Mouse (Mus musculus) midbrain, embryonic 13.5 days (tissue): ENCODE data around the gene Arl3. TPM values are rescaled to one million over a fixed set of nuclear protein-coding genes. Genes with fewer than 3 reads are reported as not detected.

ENCODE experiments used
- ATAC-seq: fragments of 200-750 bp; cut with Nextera tagmentation; 2 replicates; pipeline ENCODE4 v1.8.0; 2017; ENCODE audit warnings: mild to moderate bottlenecking, moderate TSS enrichment, moderate library complexity
- H3K27ac ChIP-seq: fragments of 300-500 bp; sonication (generic); 2 replicates; pipeline ENCODE4 v1.5.1; 2015; ENCODE audit warnings: inconsistent platforms, mild to moderate bottlenecking, moderate library complexity
- H3K27me3 ChIP-seq: fragments of 300-500 bp; sonication (generic); 2 replicates; pipeline ENCODE4 v1.6.1; 2015; ENCODE audit warnings: mild to moderate bottlenecking, inconsistent platforms
- H3K36me3 ChIP-seq: fragments of 300-500 bp; sonication (generic); 2 replicates; pipeline ENCODE4 v1.6.1; 2015; ENCODE audit warnings: mild to moderate bottlenecking, inconsistent platforms
- H3K4me1 ChIP-seq: fragments of 300-500 bp; sonication (generic); replicated peaks from 2 replicates; pipeline ENCODE4 v1.6.1; 2015; ENCODE audit warnings: inconsistent platforms
- H3K4me2 ChIP-seq: fragments of 300-500 bp; sonication (generic); replicated peaks from 2 replicates; pipeline ENCODE4 v1.6.1; 2015; ENCODE audit warnings: moderate library complexity, mild to moderate bottlenecking, inconsistent platforms
- H3K4me3 ChIP-seq: fragments of 300-500 bp; sonication (generic); replicated peaks from 2 replicates; pipeline ENCODE4 v1.5.1; 2015; ENCODE audit warnings: mild to moderate bottlenecking, inconsistent platforms
- H3K9ac ChIP-seq: fragments of 300-500 bp; sonication (generic); replicated peaks from 2 replicates; pipeline ENCODE4 v1.6.1; 2015; ENCODE audit warnings: mild to moderate bottlenecking, inconsistent platforms
- H3K9me3 ChIP-seq: fragments of 300-500 bp; sonication (generic); 2 replicates; pipeline ENCODE4 v1.6.1; 2016; ENCODE audit warnings: mild to moderate bottlenecking, inconsistent platforms
- WGBS: fragments of 180-500 bp; shearing (Covaris S2); methylation state at CpG from one replicate; pipeline ENCODE4 v1.1.7; 2015; 5-methylcytosine and 5-hydroxymethylcytosine counted together
- polyA plus RNA-seq: library from polyadenylated mRNA; unstranded; fragments of >200 nt; fragmentation: Nextera tagmentation; extraction: Ambion mirVana; gene quantifications from 2 replicates; pipeline ENCODE4 v1.2.1, GENCODE M21; 2015

Gene Arl3
- polyA plus RNA-seq, 1 experiment from 2014 or later = 238 TPM

DNA sequence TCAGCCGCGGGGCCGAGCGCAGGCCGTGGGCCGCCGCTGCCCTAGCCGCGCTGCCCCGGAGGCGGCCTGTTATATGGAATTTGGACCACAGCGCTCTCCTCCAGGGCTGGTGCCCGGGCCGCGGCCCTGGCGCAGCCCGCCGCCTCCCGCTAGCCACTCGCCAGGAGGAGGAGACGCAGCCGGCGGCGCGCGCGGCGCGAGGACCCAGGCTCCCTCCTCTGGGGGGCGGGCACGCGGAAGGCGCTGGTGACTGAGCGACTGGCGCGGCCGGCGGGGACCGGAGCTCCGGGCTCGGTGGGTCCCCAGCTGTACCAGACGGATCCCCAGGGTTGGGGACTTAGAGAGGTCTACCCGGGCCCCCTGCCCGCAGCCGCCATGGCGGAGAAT, 70.9 kb downstream of the Arl3 start:
- Histone ChIP-seq H3K27ac (peak overlapping the region; percentile 100), H3K9ac (peak overlapping the region; percentile 100), H3K9me3 (no peaks in the 10 kb centered on the region), H3K4me1 (peaks cover 35% of the 10 kb centered on the region), H3K27me3 (no peaks in the 10 kb centered on the region), H3K4me2 (peak overlapping the region; percentile 91), H3K36me3 (peaks cover 21% of the 10 kb centered on the region; the same call in 1 of the 2 replicates), H3K4me3 (peak overlapping the region; percentile 98)
- WGBS = under 1% methylated on average over 46 of the region's 46 CpGs
- peak; percentile 0; the same call in 1 of the 2 replicates for ATAC-seq

DNA sequence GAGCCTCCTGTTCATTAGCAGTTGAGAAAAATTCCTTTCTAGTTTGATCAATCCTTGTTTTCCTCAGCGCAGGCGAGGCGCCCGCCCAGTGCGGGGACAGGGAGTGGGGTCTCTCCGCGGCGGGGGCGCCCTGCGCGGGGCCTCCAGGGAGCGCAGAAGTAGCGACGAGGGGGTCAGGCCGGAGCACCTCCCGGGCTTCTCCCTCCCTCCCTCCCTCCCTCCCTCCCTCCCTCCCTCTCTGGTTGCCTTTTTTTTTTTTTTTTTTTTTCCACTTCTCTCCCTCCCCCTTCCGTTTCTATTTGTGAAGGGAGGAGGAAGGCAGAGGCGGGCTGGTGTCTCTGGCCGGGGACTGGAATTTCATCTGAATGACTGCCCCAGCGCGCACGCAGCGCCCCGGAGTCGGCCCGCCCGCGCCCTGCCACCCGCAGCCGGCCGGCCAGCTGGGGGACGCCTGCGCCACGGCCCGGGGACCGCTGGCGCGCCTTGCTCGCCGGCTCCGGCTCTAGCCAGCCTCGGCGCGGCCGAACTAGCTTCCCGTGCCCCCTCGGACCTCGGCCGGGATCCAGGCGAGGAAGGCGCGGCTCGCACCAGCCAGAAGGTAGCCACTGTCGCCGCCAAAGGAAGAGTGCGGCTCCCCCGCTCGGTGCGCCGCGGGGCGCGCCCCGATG, 71.5 kb downstream of the Arl3 start, which contains the start of gene Trim8:
TSS of gene Trim8 (plus strand) at position 302 of the 668 bp plus-strand sequence.
- Histone ChIP-seq H3K36me3 (peaks cover 16% of the 10 kb centered on the region; the same call in 1 of the 2 replicates), H3K9ac (peak within 1 kb of the TSS; percentile 100), H3K4me1 (peaks cover 30% of the 10 kb centered on the region), H3K4me3 (peak within 1 kb of the TSS; percentile 98), H3K9me3 (no peaks in the 10 kb centered on the region), H3K4me2 (peak within 1 kb of the TSS; percentile 91), H3K27me3 (no peaks in the 10 kb centered on the region), H3K27ac (peak within 1 kb of the TSS; percentile 100)
- WGBS = under 1% methylated on average over 47 of the region's 64 CpGs
- peak; percentile 47 for ATAC-seq

DNA sequence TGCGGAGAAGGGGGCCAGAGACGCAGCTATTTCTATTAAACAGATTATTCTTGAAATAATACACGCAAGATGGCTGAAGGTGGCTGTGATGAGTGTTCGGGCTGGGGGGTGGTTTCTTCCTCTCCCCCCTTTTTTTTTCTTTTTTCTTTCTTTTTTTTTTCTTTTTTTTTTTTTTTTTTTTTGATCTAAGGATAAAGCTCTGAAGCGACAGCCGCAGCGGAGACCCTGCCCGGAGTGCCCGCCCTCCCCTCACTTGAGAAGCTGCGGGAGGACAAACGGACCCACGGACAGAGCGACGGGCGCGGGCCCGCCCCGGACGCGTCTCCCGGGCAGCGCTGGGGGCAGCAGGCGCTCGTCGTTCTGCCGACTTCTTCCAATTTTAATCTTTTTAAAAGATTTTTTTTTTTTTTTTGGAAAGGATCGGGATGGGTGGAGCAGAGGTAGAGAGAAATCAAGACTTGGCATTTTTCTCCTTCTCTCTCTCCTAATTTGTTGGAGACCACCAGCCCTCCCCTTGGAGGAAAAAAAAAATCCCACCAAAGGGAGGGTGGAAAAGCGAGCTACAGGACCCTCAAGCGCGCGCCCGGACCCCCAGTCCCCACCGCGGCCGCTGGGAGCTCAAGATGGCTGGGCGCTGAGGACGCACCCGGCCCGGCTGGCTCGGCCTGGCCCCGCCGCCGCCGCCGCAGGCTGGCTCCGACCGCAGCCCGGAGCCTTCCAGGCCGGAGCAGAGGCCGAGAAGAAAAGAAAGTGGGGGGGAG, 72.2 kb downstream of the Arl3 start:
- ATAC-seq = peak; percentile 57
- Histone ChIP-seq H3K27ac (peak overlapping the region; percentile 100), H3K36me3 (peaks cover 8% of the 10 kb centered on the region; the same call in 1 of the 2 replicates), H3K4me3 (peak overlapping the region; percentile 98), H3K4me1 (peaks cover 22% of the 10 kb centered on the region), H3K27me3 (no peaks in the 10 kb centered on the region), H3K4me2 (peak overlapping the region; percentile 91), H3K9me3 (no peaks in the 10 kb centered on the region), H3K9ac (peak overlapping the region; percentile 100)
- under 1% methylated on average over 47 of the region's 50 CpGs for WGBS

DNA sequence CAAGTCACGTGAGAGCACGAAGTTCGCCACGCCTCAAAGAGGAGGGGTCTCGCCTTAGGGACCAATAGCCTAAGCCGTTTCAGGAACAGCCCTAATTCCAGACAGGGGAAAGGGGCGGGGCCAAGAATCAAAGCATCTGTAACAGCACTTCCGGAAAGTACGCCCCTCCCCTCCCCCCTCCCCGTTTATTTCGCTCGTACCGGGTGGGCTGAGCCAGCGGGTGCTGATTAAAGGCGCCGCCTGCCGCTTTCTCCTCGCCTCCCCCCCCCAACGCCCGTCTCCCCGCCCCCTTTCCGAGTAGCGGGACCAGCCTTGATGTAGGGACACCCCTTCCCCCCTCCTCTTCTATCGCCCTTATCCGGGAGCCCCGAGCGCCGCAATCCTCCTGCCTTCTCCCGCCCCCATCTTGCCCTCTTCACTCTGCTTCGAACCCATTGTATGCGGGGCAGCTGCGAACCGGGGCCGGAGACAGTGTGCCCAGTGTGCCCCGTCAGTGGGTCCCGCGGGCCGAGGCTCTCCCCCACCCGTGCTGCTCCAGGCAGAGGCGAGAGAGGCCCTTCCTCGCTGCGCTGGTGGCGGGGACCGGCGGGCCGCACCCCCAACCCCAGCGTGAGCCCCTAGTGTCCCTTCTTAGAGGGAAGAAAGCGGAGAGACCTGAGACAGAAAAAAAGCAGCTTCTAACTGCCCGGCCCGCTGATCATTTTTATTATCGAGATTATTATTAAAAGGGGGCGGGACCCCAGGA, 73.0 kb downstream of the Arl3 start:
- Histone ChIP-seq H3K36me3 (0 out of 2 replicates have a peak, but pooled peaks cover 2% of the 10 kb centered on the region), H3K4me1 (peaks cover 15% of the 10 kb centered on the region), H3K9ac (peak overlapping the region; percentile 100), H3K4me2 (peak overlapping the region; percentile 91), H3K9me3 (no peaks in the 10 kb centered on the region), H3K27me3 (no peaks in the 10 kb centered on the region), H3K27ac (peak overlapping the region; percentile 100), H3K4me3 (peak overlapping the region; percentile 98)
- peak; percentile 79 for ATAC-seq
- under 1% methylated on average over 51 of the region's 52 CpGs for WGBS

DNA sequence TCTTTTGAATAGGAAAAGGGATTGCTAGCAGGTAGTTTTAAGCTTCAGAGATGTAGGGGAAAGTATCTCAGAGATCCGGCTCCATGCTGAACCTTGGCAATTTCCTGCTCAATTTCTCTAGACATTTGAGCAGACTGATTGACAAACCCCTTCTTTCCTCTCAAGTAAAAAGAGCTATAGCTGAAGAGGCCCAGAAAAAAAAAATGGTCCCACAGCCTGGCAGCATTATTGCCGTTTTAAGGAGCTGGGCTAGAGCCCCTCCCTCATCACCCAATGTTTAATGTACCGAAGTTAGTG, 73.5 kb downstream of the Arl3 start:
- Histone ChIP-seq H3K4me2 (peak overlapping the region; percentile 91), H3K9ac (no peak overlapping the region), H3K9me3 (no peaks in the 10 kb centered on the region), H3K4me1 (peaks cover 10% of the 10 kb centered on the region), H3K27me3 (no peaks in the 10 kb centered on the region), H3K27ac (peak overlapping the region; percentile 84), H3K36me3 (no peaks in the 10 kb centered on the region), H3K4me3 (peak overlapping the region; percentile 98)
- no peak for ATAC-seq
- 2% methylated on average over 3 of the region's 3 CpGs for WGBS

DNA sequence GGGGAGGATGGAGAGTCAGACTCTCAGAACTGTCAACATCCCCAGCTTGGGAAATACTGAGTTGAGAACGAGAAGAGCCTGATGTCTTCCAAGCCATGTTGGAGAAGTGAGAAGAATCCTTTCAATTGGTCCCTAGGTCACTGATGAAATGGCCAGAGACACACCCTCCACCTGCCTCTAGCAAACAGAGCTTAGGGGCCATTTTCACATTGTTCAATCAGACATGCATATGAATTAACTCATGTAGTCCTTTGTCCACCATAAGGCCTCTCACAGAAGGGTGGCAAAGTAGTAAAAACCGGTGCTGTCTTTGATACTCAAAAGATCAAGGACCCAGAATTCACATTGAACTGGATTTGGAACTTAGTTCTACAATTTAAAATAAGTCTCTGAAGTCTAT, 75.8 kb downstream of the Arl3 start:
- Histone ChIP-seq H3K9ac (no peak overlapping the region), H3K27me3 (no peaks in the 10 kb centered on the region), H3K36me3 (no peaks in the 10 kb centered on the region), H3K27ac (no peak overlapping the region), H3K4me1 (peaks cover 6% of the 10 kb centered on the region; the same call in 1 of the 2 replicates), H3K9me3 (no peaks in the 10 kb centered on the region), H3K4me2 (no peak overlapping the region), H3K4me3 (no peak overlapping the region)
- 73% methylated on average over 2 of the region's 2 CpGs for WGBS
- ATAC-seq = no peak

DNA sequence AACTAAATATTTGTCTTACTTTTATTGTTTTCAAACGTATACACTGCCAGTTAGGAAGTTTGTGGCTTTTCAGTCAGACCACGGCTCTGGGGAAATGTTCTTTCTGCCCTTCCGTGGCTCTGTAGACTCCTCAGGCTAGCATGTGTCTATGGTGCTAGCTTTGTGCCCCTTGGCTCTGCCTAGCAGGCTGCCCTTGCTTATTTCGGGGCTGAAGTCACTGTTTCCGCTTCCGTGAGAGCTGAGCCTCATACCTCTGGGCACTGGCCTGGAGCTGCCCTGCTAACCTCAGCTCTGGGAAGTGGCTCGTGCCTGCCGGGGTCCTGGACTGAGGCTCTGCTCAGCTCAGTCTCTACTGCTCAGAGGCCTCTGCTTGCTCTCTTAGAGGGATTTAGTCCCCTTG, 77.9 kb downstream of the Arl3 start:
- no peak overlapping the region for H3K27ac ChIP-seq
- peaks cover 11% of the 10 kb centered on the region for H3K4me1 ChIP-seq
- no peak overlapping the region for H3K4me3 ChIP-seq
- H3K27me3 ChIP-seq = no peaks in the 10 kb centered on the region
- no peaks in the 10 kb centered on the region for H3K9me3 ChIP-seq
- no peaks in the 10 kb centered on the region for H3K36me3 ChIP-seq
- no peak for ATAC-seq
- 85% methylated on average over 8 of the region's 8 CpGs for WGBS
- H3K4me2 ChIP-seq = no peak overlapping the region
- H3K9ac ChIP-seq = no peak overlapping the region

DNA sequence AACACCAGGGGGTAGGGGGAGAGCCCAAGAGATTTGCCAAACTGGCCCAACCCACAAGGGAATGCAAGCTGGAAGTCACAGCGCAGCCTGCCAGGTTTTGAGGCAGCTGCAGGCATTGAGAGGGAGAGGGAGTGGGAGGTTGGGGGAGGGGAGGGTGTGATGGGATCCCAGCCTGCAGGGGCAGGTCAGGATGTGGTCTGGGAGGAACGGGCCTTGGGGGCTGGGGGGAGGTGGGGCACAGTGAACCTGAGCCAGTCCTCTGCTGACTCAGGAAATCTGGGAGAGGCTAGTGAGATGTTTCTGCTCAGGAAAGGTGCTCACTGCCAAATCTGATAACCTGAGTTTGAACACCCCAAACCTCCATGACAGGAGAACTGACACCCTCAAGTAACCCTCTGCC, 82.4 kb downstream of the Arl3 start:
- no peak overlapping the region for H3K4me2 ChIP-seq
- no peak overlapping the region for H3K27ac ChIP-seq
- no peaks in the 10 kb centered on the region for H3K9me3 ChIP-seq
- no peaks in the 10 kb centered on the region for H3K27me3 ChIP-seq
- H3K36me3 ChIP-seq = peaks cover 19% of the 10 kb centered on the region
- H3K4me3 ChIP-seq = no peak overlapping the region
- WGBS = 5% methylated on average over 2 of the region's 2 CpGs
- no peak overlapping the region for H3K9ac ChIP-seq
- no peak for ATAC-seq
- peaks cover 5% of the 10 kb centered on the region for H3K4me1 ChIP-seq

DNA sequence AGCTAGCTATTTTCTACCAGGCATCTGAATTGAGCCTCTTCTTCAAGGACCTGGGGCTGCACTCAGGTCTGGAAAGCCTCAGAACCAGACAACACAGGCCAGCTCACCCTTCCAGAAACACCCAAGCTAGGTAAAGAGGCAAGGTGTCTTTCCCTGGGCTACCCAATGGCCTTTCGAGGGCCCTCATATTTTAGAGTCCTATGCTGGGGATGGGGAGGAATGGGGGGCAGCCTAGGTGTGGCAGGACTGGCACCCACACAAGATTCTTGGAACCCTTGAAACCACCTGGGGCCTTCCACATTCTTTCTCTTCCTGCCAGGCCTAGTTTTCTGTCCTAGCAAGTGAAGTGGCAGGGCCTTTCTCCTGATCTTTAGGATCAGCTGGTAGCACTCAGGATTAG, 83.5 kb downstream of the Arl3 start:
- H3K9me3 ChIP-seq = no peaks in the 10 kb centered on the region

DNA sequence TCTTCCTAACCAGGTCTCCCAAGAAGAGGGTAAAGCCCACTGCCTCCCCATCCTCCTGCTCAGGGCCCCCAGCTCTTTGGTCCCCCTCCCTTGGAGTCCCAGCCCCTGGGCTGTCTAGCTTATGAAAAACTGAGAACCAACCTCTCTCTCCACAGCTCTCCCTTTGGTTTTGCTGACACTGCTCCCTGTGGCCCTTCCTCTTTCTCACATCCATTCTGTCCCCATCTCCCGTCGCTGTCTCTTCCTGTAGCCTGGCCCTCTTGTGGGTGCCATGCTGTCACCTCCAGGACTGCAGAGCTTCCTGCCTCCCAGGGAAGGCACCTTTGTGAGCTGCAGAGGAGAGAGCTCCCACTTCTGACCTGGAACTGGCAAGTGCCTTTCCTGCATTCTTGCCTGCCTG, 86.3 kb downstream of the Arl3 start:
- Histone ChIP-seq H3K4me3 (no peak overlapping the region), H3K9me3 (no peaks in the 10 kb centered on the region), H3K4me2 (no peak overlapping the region), H3K27ac (no peak overlapping the region), H3K9ac (no peak overlapping the region), H3K36me3 (peaks cover 40% of the 10 kb centered on the region), H3K4me1 (peaks cover 34% of the 10 kb centered on the region), H3K27me3 (no peaks in the 10 kb centered on the region)
- WGBS = 66% methylated on average over 2 of the region's 2 CpGs
- ATAC-seq = no peak

More for the DNA sequence above, 83.5 kb downstream of the Arl3 start:
- WGBS = 86% methylated on average over 1 of the region's 1 CpGs
- Histone ChIP-seq H3K27ac (no peak overlapping the region), H3K27me3 (no peaks in the 10 kb centered on the region), H3K4me3 (no peak overlapping the region), H3K4me2 (no peak overlapping the region), H3K36me3 (peaks cover 30% of the 10 kb centered on the region), H3K9ac (no peak overlapping the region), H3K4me1 (peaks cover 7% of the 10 kb centered on the region)
- ATAC-seq = no peak

DNA sequence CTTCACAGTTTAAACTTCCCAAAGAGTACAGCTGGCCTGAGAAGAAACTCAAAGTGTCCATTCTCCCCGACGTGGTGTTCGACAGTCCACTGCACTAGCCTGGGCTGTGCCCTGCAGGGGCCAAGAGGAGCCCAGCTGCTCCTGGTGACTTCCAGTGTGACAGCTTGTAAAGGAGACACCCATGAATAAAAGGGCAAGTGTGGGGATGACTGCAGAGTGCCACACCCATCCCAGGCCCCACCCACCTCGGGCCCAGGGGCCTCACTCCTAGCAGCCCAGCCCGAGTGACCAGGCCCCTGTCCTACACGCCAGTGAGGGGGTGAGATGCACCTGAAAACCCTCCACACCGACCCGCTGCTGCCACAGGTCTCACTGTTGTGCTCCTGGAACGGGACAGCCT, 87.2 kb downstream of the Arl3 start:
- H3K4me1 ChIP-seq = peaks cover 43% of the 10 kb centered on the region
- no peak overlapping the region for H3K4me3 ChIP-seq
- no peak overlapping the region for H3K27ac ChIP-seq
- no peak overlapping the region for H3K9ac ChIP-seq
- H3K4me2 ChIP-seq = no peak overlapping the region
- peaks cover 40% of the 10 kb centered on the region for H3K36me3 ChIP-seq
- no peak for ATAC-seq
- 81% methylated on average over 9 of the region's 9 CpGs for WGBS
- no peaks in the 10 kb centered on the region for H3K9me3 ChIP-seq
- H3K27me3 ChIP-seq = no peaks in the 10 kb centered on the region

DNA sequence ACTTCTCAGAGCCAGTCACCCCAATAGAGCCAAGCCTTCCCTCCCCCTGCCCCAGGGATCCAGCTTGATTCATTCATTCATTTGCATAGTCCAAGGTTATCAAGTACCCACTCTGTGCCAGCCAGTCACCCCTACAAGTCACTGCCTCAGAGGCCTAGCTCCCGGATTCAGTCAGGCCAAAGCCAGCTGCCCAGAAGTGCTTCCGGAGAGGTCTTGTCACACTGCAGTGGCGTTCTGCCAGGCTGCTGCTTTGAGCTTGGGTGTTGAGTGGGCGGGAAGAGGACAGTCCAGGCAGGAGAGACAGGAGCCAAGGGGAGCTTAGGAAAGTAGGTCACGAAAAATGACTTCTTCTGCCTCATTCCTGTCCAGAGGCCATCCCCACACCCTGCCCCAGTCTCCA, 88.5 kb downstream of the Arl3 start:
- H3K27ac ChIP-seq = peak overlapping the region; percentile 39; the same call in 1 of the 2 replicates
- H3K9ac ChIP-seq = no peak overlapping the region
- H3K4me3 ChIP-seq = no peak overlapping the region
- H3K9me3 ChIP-seq = no peaks in the 10 kb centered on the region
- WGBS = 75% methylated on average over 5 of the region's 5 CpGs
- H3K27me3 ChIP-seq = no peaks in the 10 kb centered on the region
- H3K4me1 ChIP-seq = peaks cover 48% of the 10 kb centered on the region
- ATAC-seq = no peak
- peaks cover 46% of the 10 kb centered on the region for H3K36me3 ChIP-seq
- H3K4me2 ChIP-seq = no peak overlapping the region
